Mouse (Mus musculus) thymus, adult 2 months (tissue): Measurements from ENCODE around the gene Ndufv3. TPM values are rescaled to one million over a fixed set of nuclear protein-coding genes. Genes with fewer than 3 reads are reported as not detected.

Source experiments
- DNase-seq: peaks from one replicate; pipeline ENCODE4 v3.0.0; 2021
- H3K27ac ChIP-seq: fragments of 200-500 bp; 2 replicates; pipeline ENCODE4 v1.5.1; 2012; ENCODE audit warnings: low read length, control low read depth; ENCODE audit not compliant: control insufficient read depth, insufficient read depth
- H3K27me3 ChIP-seq: fragments of 200-500 bp; 2 replicates; pipeline ENCODE4 v1.6.1; 2012; ENCODE audit warnings: mild to moderate bottlenecking, low read length, moderate library complexity, mixed read lengths; ENCODE audit not compliant: control insufficient read depth, insufficient read depth
- H3K36me3 ChIP-seq: fragments of 200-500 bp; 2 replicates; pipeline ENCODE4 v1.6.1; 2012; ENCODE audit warnings: mild to moderate bottlenecking, low read length, moderate library complexity; ENCODE audit not compliant: control insufficient read depth, insufficient read depth
- H3K4me1 ChIP-seq: fragments of 200-500 bp; replicated peaks from 2 replicates; pipeline ENCODE4 v1.6.1; 2012; ENCODE audit warnings: low read length; ENCODE audit not compliant: control insufficient read depth, insufficient read depth
- H3K4me3 ChIP-seq: fragments of 200-500 bp; 2 replicates; pipeline ENCODE4 v1.5.1; 2012; ENCODE audit warnings: mild to moderate bottlenecking, low read length, control low read depth, moderate library complexity; ENCODE audit not compliant: control insufficient read depth, insufficient read depth
- CTCF ChIP-seq: fragments of 200-500 bp; IDR thresholded peaks from 2 replicates; pipeline ENCODE4 v1.5.1; 2012; ENCODE audit warnings: mild to moderate bottlenecking, control low read depth, low read length, moderate library complexity, borderline replicate concordance; ENCODE audit not compliant: control insufficient read depth, poor library complexity, insufficient read depth; ENCODE audit errors: extremely low read depth
- POLR2A ChIP-seq: fragments of 200-500 bp; IDR thresholded peaks from 2 replicates; pipeline ENCODE4 v1.6.1; 2012; ENCODE audit warnings: mild to moderate bottlenecking, low read length, control low read depth, moderate library complexity; ENCODE audit not compliant: control insufficient read depth, poor library complexity, insufficient read depth; ENCODE audit errors: extremely low read depth
- WGBS: fragments of 180-500 bp; shearing (Covaris S2); methylation state at CpG from one replicate; pipeline ENCODE4 v1.1.7; 2018; 5-methylcytosine and 5-hydroxymethylcytosine counted together
- polyA plus RNA-seq: library from polyadenylated mRNA; depleted of rRNA; stranded (reverse); fragments of >200 nt; gene quantifications from 2 replicates; pipeline ENCODE4 v1.2.3, GENCODE M21; 2012; rRNA removed

Ndufv3 gene
- 122 and 128 TPM in 2 replicates for polyA plus RNA-seq

DNA sequence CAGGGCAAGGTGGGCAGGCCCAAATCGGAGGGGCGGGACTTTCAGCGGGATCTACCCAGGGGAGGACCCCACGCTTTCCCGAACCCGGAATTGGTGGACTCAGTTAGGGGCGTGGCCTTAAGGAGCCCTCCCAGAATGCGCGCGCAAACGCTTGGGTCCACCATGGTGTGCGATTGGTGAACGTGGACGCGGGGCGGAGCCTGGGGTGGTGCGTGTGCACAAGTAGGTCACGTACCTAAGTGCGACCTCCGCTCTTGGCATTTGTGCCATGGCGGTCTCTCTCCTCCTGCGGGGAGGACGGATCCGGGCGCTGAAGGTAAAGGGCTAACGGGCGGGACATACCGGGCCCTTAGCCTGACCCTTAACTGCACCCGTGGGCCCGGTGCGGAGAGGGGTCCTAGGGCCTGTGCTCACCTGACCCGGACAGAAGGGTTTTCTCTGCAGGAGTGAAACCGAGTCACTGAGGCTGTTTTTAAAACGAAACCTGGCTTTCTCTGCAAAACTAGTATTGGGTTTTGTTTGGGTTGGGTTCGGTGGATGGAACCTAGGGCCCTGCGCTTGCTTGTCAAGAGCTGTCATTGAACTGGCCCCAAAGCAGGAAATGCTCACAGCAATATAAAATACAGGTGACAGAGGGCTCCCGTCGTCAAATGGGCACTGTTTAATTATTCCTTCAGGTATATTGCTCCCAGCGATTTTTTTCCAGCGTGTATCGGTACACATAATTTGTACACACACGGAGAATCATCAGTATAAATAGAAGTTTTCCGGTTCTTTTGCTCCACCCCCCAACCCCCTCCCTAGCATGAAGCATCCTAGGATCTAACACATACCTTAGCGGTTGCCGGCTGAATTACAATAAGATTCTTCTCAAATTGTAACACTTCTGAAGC, at the start of gene Ndufv3, which contains the start of gene Wdr4:
Gene Ndufv3 (plus strand): TSS at position 170 of the 893 bp plus-strand sequence.
Gene Wdr4 (minus strand): TSS at position 35 of the 893 bp plus-strand sequence.
- Histone ChIP-seq H3K4me1 (peaks cover 9% of the 10 kb centered on the region), H3K27me3 (no peaks in the 10 kb centered on the region), H3K27ac (peak within 1 kb of the TSS; percentile 80), H3K4me3 (peak within 1 kb of the TSS; percentile 84), H3K36me3 (0 out of 2 replicates have a peak, but pooled peaks cover 4% of the 10 kb centered on the region)
- TF ChIP-seq POLR2A (peak; percentile 91), CTCF (0 out of 2 replicates have a peak, but pooled peaks have one; percentile 46)
- under 1% methylated on average over 45 of the region's 45 CpGs for WGBS
- peak; percentile 99 for DNase-seq

DNA sequence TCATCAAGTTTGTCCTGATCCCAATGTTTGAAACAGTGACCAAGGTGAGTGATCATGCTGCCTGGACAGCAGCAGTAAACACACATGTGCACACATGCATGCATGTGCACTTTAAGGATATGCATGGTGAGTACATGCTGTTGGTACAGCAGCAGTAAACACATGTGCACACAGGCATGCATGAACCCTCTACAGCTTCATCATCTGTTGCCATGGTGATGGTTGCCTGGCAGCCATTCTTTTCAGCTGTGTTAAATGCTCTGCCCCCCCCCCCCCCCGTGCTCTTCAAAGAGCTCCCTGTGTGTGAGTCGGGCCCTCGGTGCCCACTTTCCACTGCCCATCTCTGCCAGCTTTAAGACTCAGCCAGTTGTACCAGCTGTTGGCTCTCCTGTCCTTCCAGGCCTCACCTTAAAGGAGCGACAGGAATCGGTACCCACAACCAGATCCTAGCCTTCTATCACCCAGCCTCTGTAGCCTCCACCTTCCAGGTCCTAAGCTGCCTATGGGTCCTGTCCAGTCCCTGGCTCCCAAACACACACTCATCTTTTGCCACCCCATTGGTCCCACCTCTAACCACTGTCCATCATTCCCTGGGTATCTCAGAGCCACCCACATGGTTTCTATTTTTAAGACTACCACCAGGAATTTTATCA, 49.0 kb upstream of the Ndufv3 start:
- DNase-seq: no peak
- no peaks in the 10 kb centered on the region for H3K4me1 ChIP-seq
- no peaks in the 10 kb centered on the region for H3K36me3 ChIP-seq
- H3K27me3 ChIP-seq: no peaks in the 10 kb centered on the region
- no peak overlapping the region for H3K27ac ChIP-seq
- 90% methylated on average over 5 of the region's 5 CpGs for WGBS
- no peak overlapping the region for H3K4me3 ChIP-seq
- TF ChIP-seq CTCF (no peak), POLR2A (no peak)

DNA sequence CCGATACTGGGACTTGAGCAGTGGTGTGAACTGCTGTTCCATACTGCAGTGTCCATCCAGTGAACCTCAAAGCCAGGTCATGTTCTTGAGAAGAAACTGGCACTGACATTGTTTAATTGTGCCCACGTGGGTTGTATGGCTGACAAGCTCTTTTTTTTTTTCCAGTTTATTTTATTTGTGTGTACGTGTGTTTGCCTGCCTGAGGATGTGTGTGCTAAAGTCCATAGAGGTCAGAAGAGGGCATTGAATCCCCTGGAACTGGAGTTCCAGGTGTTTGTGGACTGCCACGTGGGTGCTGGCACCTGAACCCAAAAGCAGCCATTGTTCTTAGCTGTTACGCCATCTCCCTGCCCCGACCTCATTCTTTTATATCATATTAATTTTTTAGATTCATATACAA, 45.5 kb upstream of the Ndufv3 start:
- 94% methylated on average over 6 of the region's 6 CpGs for WGBS
- no peak for TF ChIP-seq POLR2A
- TF ChIP-seq CTCF: no peak
- Histone ChIP-seq H3K27ac (no peak overlapping the region), H3K36me3 (no peaks in the 10 kb centered on the region), H3K4me3 (no peak overlapping the region), H3K27me3 (no peaks in the 10 kb centered on the region), H3K4me1 (peaks cover 4% of the 10 kb centered on the region; the same call in 1 of the 2 replicates)
- no peak for DNase-seq

DNA sequence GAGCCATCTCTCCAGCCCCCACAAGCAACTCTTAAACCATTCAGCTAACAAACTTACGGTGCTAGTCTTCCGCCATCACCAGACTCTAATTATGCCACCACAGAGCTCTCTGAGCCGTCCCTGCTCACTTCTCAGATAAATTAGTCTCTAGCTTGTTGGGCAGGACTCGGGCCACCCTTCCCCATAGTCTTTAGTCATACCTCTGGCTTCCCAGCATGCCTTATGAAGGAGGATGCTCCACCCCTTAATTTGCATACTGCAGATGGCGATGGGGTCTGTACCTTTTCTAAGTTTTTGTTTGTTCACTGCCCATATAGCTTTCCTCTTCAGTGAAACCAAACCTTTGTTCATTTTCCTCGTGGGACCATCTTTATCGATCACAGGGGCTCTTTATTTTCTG, 41.3 kb upstream of the Ndufv3 start:
- no peak for DNase-seq
- H3K4me3 ChIP-seq: no peak overlapping the region
- no peak for TF ChIP-seq CTCF
- no peaks in the 10 kb centered on the region for H3K27me3 ChIP-seq
- H3K36me3 ChIP-seq: no peaks in the 10 kb centered on the region
- WGBS: 82% methylated on average over 7 of the region's 7 CpGs
- peaks cover 5% of the 10 kb centered on the region; the same call in 1 of the 2 replicates for H3K4me1 ChIP-seq
- H3K27ac ChIP-seq: no peak overlapping the region

DNA sequence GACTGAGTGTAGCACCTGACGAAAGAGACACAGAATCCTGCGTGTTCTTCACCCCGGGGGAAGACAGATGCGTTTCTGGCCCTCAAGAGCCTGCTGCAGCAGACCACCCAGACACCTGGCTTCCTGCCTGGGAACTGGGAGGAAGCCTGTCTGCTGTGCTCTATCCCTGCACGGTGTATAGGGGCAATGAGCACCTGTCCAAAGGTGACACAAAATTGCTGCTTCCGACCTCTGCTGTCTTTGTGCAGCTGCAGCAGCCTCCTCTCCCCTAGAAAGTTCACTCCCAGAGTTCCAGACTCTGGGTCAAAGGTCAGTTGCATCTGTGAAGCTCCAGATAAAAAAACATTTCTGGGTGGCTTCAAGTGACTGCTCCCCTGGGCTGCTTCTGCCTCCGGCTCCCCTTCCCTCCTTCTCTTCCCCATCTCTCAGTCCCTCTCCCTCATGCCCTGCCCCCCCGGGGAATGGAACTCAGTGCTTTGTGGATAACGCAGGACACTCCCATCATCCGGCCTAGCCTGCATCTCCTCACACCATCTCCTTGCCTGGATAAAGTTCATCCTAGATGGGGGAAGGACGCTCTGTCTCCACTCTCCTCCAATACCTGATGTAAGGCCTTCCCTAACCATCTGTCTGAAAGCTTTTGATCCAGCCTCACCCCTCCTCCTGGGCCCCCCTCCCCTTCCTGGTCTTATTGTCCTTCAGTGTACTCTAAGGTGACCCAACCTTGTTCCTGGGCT, 40.6 kb upstream of the Ndufv3 start:
- Histone ChIP-seq H3K4me1 (peaks cover 5% of the 10 kb centered on the region; the same call in 1 of the 2 replicates), H3K27ac (no peak overlapping the region), H3K4me3 (no peak overlapping the region), H3K36me3 (no peaks in the 10 kb centered on the region), H3K27me3 (no peaks in the 10 kb centered on the region)
- WGBS: 64% methylated on average over 11 of the region's 11 CpGs
- TF ChIP-seq POLR2A: no peak
- no peak for TF ChIP-seq CTCF
- DNase-seq: no peak

- whole genome bisulfite sequencing: 91% methylated on average over 10 of the region's 10 CpGs
- Histone ChIP-seq H3K4me1 (peaks cover 3% of the 10 kb centered on the region; the same call in 1 of the 2 replicates), H3K27ac (no peak overlapping the region), H3K36me3 (no peaks in the 10 kb centered on the region), H3K4me3 (no peak overlapping the region), H3K27me3 (no peaks in the 10 kb centered on the region)
- no peak for TF ChIP-seq POLR2A
- TF ChIP-seq CTCF: no peak
- no peak for DNase-seq
These were observed 33.2 kb upstream of the Ndufv3 start for GRCm38 (mm10) chr17:31486616-31487198.
